Mouse (Mus musculus): ENCODE measurements at regions not wholly inside any gene's neighbourhood (a gene's known extent, or its start where the extent isn't known, plus 50 kb on each side); places are given as distances from the start of the nearest gene placed in this dataset.

- no peak for DNase-seq
Measured at GRCm38 (mm10) chr9:72218736-72219135, 55.9 kb upstream of the Zfp280d start.

DNA sequence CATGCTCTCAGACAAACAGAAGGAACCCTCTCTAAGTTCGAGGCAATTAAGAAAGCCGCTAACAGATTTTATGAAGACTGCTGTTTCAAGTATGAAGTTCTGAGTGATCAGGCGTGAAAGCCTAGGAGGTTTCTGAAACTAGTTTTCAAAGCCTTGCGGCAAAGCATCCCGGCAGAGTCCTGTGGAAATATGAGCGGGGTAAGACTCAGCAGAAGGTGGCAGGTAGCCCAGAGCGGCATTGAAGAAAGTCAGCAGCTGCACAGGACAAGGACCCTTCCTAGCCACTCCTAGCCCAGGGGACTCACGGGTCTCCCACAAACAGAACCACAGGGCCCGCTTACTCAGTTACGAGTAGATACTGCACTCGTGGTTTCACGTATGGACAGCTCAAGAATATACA is 54.8 kb upstream of the Zfp280d start:
- no peak for DNase-seq

DNA sequence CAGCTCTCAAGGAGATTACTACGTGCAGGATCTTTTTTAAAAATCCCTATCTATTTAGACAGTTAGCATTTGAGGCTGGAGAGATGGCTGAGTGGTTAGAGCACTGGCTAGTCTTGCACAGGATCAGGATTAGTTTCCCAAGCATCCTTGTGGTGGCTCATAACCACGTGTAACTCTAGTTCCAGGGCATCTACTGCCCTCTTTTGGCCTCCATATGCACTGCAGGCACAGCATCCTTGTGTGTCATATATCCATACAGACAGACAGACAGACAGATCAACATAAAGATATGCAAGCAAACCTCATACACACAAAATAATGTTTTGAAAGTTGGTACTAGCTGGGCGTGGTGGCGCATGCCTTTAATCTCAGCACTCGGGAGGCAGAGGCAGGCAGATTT is 53.3 kb upstream of the Zfp280d start:
- no peak for DNase-seq

Measured in embryo, embryonic 11 days (tissue).